ENCODE assay signal across 25 mouse cellular contexts in the genomic region with DNA sequence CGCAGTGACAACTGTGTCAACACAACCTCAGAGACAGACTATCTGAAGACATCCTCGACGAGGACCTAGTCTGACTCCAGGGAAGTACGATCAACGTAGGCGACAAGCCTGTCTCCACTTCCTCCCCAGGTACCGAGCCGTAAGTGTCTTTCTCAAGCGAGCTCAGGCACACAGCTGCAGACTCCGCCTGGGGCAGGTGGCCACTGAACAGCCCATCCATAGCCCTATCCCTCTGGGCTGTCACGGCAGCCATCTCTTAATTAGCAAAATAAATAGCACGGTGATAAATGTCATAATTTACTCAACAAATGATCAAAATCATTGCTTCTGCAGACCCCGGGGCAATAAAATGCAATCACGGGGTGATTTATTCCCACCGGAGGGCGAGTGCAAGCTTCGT.
A peak's percentile ranks its signal among the peaks of the same experiment; 100 is the strongest.
DNase-seq lines count a peak whose midpoint lies in the region; ATAC-seq and TF ChIP-seq lines count a peak whose summit lies in the region.
"Had no signal": no experiment of that assay in that cellular context is flagged by ENCODE, and none has a peak within 500 bp of the region (broad histone marks: within the 10 kb centered on the region; RNA-seq: fewer than 3 reads in every experiment).

No protein-coding gene starts in this region.

- H3K9ac ChIP-seq in forebrain, embryonic 12.5 days, result no peak overlapping the region
- H3K9ac ChIP-seq in forebrain, embryonic 14.5 days (ENCODE audit: low read length), result no peak overlapping the region
- H3K9ac ChIP-seq in hindbrain, embryonic 11.5 days (ENCODE audit: low read depth, low read length), result no peak overlapping the region
- no peak overlapping the region for H3K9ac ChIP-seq in hindbrain, postnatal 0 days (replicated peaks; ENCODE audit: low read length)
- 0 out of 2 replicates have a peak overlapping the region, but pooled peaks have one; percentile 25 for H3K9ac ChIP-seq in midbrain, embryonic 11.5 days (ENCODE audit: low read length)
- H3K9ac ChIP-seq in neural tube, embryonic 14.5 days (replicated peaks; ENCODE audit: low read depth, low read length), result no peak overlapping the region
- H3K9ac ChIP-seq: embryonic facial prominence, embryonic 13.5 days; liver, embryonic 14.5 days; midbrain, embryonic 13.5 days had no signal

- no peak overlapping the region for H3K27ac ChIP-seq in forebrain, embryonic 12.5 days
- no peak overlapping the region for H3K27ac ChIP-seq in forebrain, embryonic 14.5 days (ENCODE audit: low read depth, low read length)
- no peak overlapping the region for H3K27ac ChIP-seq in hindbrain, embryonic 11.5 days (ENCODE audit: low read depth, low read length)
- H3K27ac ChIP-seq in hindbrain, postnatal 0 days, result no peak overlapping the region
- H3K27ac ChIP-seq in midbrain, embryonic 11.5 days (ENCODE audit: low read depth, low read length), result no peak overlapping the region
- H3K27ac ChIP-seq in midbrain, embryonic 10.5 days (replicated peaks), result no peak overlapping the region
- no peak overlapping the region for H3K27ac ChIP-seq in neural tube, embryonic 14.5 days (ENCODE audit: low read depth, low read length)
- H3K27ac ChIP-seq: embryonic facial prominence, embryonic 13.5 days; liver, embryonic 14.5 days; midbrain, embryonic 13.5 days had no signal

- H3K27me3 ChIP-seq in forebrain, embryonic 12.5 days, result peaks cover 55% of the 10 kb centered on the region
- no peaks in the 10 kb centered on the region for H3K27me3 ChIP-seq in forebrain, embryonic 14.5 days (replicated peaks; ENCODE audit: control insufficient read depth, insufficient read depth, low read length)
- peaks cover 8% of the 10 kb centered on the region; the same call in 1 of the 2 replicates for H3K27me3 ChIP-seq in hindbrain, embryonic 11.5 days (ENCODE audit: control insufficient read depth, insufficient read depth, low read length)
- H3K27me3 ChIP-seq in hindbrain, postnatal 0 days (ENCODE audit: insufficient read depth, low read length), result 0 out of 2 replicates have a peak, but pooled peaks cover 3% of the 10 kb centered on the region
- peaks cover 6% of the 10 kb centered on the region for H3K27me3 ChIP-seq in midbrain, embryonic 11.5 days (ENCODE audit: control insufficient read depth, insufficient read depth, low read length)
- H3K27me3 ChIP-seq in midbrain, embryonic 10.5 days (ENCODE audit: low read depth, poor library complexity, severe bottlenecking), result peaks cover 98% of the 10 kb centered on the region
- H3K27me3 ChIP-seq in neural tube, embryonic 14.5 days (ENCODE audit: control insufficient read depth, insufficient read depth, low read length), result no peaks in the 10 kb centered on the region
- H3K27me3 ChIP-seq: CH12.LX; embryonic facial prominence, embryonic 13.5 days had no signal

- TF ChIP-seq CTCF in hindbrain, postnatal 0 days (IDR thresholded peaks at IDR 0.05; ENCODE audit: low read depth), result no peak

- peaks cover 48% of the 10 kb centered on the region for H3K4me1 ChIP-seq in forebrain, embryonic 12.5 days
- H3K4me1 ChIP-seq in forebrain, embryonic 14.5 days (ENCODE audit: control insufficient read depth, insufficient read depth, low read length), result peaks cover 13% of the 10 kb centered on the region; the same call in 1 of the 2 replicates
- H3K4me1 ChIP-seq in hindbrain, embryonic 11.5 days (replicated peaks; ENCODE audit: control insufficient read depth, insufficient read depth, low read length), result 0 out of 2 replicates have a peak, but pooled peaks cover 2% of the 10 kb centered on the region
- no peaks in the 10 kb centered on the region for H3K4me1 ChIP-seq in hindbrain, postnatal 0 days (ENCODE audit: insufficient read depth, low read length)
- peaks cover 2% of the 10 kb centered on the region for H3K4me1 ChIP-seq in midbrain, embryonic 11.5 days (ENCODE audit: control insufficient read depth, insufficient read depth, low read length)
- peaks cover 45% of the 10 kb centered on the region for H3K4me1 ChIP-seq in midbrain, embryonic 10.5 days
- H3K4me1 ChIP-seq in neural tube, embryonic 14.5 days (ENCODE audit: control insufficient read depth, insufficient read depth, low read length), result no peaks in the 10 kb centered on the region; the same call in 1 of the 2 replicates

- peaks cover 4% of the 10 kb centered on the region; the same call in 1 of the 2 replicates for H3K36me3 ChIP-seq in forebrain, embryonic 12.5 days (replicated peaks)
- no peaks in the 10 kb centered on the region for H3K36me3 ChIP-seq in forebrain, embryonic 14.5 days (ENCODE audit: control insufficient read depth, insufficient read depth, low read length)
- H3K36me3 ChIP-seq in hindbrain, embryonic 11.5 days (ENCODE audit: control insufficient read depth, insufficient read depth, low read length), result no peaks in the 10 kb centered on the region
- H3K36me3 ChIP-seq in hindbrain, postnatal 0 days (ENCODE audit: insufficient read depth, low read length), result no peaks in the 10 kb centered on the region
- no peaks in the 10 kb centered on the region for H3K36me3 ChIP-seq in midbrain, embryonic 11.5 days (ENCODE audit: control insufficient read depth, insufficient read depth, low read length)
- H3K36me3 ChIP-seq in midbrain, embryonic 10.5 days, result no peaks in the 10 kb centered on the region
- H3K36me3 ChIP-seq in neural tube, embryonic 14.5 days (ENCODE audit: control insufficient read depth, insufficient read depth, low read length), result no peaks in the 10 kb centered on the region
- H3K36me3 ChIP-seq: embryonic facial prominence, embryonic 13.5 days; midbrain, embryonic 13.5 days had no signal

- H3K4me3 ChIP-seq in forebrain, embryonic 12.5 days (replicated peaks), result no peak overlapping the region
- no peak overlapping the region for H3K4me3 ChIP-seq in forebrain, embryonic 14.5 days (ENCODE audit: low read depth, low read length)
- no peak overlapping the region for H3K4me3 ChIP-seq in hindbrain, embryonic 11.5 days (ENCODE audit: low read depth, low read length)
- H3K4me3 ChIP-seq in hindbrain, postnatal 0 days (ENCODE audit: low read length), result no peak overlapping the region
- H3K4me3 ChIP-seq in midbrain, embryonic 11.5 days (ENCODE audit: low read depth, low read length), result no peak overlapping the region
- no peak overlapping the region for H3K4me3 ChIP-seq in midbrain, embryonic 10.5 days
- no peak overlapping the region for H3K4me3 ChIP-seq in neural tube, embryonic 14.5 days (ENCODE audit: low read depth, low read length)
- H3K4me3 ChIP-seq: embryonic facial prominence, embryonic 13.5 days; midbrain, embryonic 13.5 days had no signal

- 57% methylated on average over 17 of the region's 17 CpGs for WGBS in forebrain, embryonic 12.5 days
- WGBS in forebrain, embryonic 14.5 days, result 65% methylated on average over 17 of the region's 17 CpGs
- 67% methylated on average over 17 of the region's 17 CpGs for WGBS in hindbrain, embryonic 11.5 days
- WGBS in hindbrain, postnatal 0 days, result 53% methylated on average over 17 of the region's 17 CpGs
- 70% methylated on average over 17 of the region's 17 CpGs for WGBS in midbrain, embryonic 11.5 days
- WGBS in midbrain, embryonic 10.5 days, result 76% methylated on average over 17 of the region's 17 CpGs
- WGBS in neural tube, embryonic 14.5 days, result 19% methylated on average over 17 of the region's 17 CpGs

- 0 out of 2 replicates have a peak, but pooled peaks have one; percentile 36 for ATAC-seq in forebrain, embryonic 12.5 days (ENCODE audit: low FRiP score)
- ATAC-seq in forebrain, embryonic 14.5 days, result no peak
- ATAC-seq in hindbrain, embryonic 11.5 days (ENCODE audit: low FRiP score), result peak; percentile 63
- ATAC-seq in hindbrain, postnatal 0 days, result no peak
- peak; percentile 44; the same call in 1 of the 2 replicates for ATAC-seq in midbrain, embryonic 11.5 days (ENCODE audit: low FRiP score)
- peak; percentile 74 for ATAC-seq in neural tube, embryonic 14.5 days (ENCODE audit: low read depth)
- ATAC-seq: activated CD4-positive, CD25-positive, alpha-beta regulatory T cell, adult 4 months; hindbrain, embryonic 16.5 days; midbrain, embryonic 13.5 days had no signal

- no peaks in the 10 kb centered on the region for H3K9me3 ChIP-seq in forebrain, embryonic 12.5 days
- H3K9me3 ChIP-seq in forebrain, embryonic 14.5 days (replicated peaks; ENCODE audit: control insufficient read depth, low read length), result no peaks in the 10 kb centered on the region
- no peaks in the 10 kb centered on the region for H3K9me3 ChIP-seq in hindbrain, embryonic 11.5 days (ENCODE audit: control insufficient read depth, low read length)
- no peaks in the 10 kb centered on the region for H3K9me3 ChIP-seq in hindbrain, postnatal 0 days (ENCODE audit: low read length)
- no peaks in the 10 kb centered on the region for H3K9me3 ChIP-seq in midbrain, embryonic 11.5 days (ENCODE audit: control insufficient read depth, low read length)
- no peaks in the 10 kb centered on the region for H3K9me3 ChIP-seq in midbrain, embryonic 10.5 days (replicated peaks)
- H3K9me3 ChIP-seq in neural tube, embryonic 14.5 days (ENCODE audit: control insufficient read depth, low read length), result no peaks in the 10 kb centered on the region
- H3K9me3 ChIP-seq: embryonic facial prominence, embryonic 13.5 days; midbrain, embryonic 13.5 days had no signal

- H3K4me2 ChIP-seq in forebrain, embryonic 12.5 days, result no peak overlapping the region
- H3K4me2 ChIP-seq in forebrain, embryonic 14.5 days (ENCODE audit: low read length), result no peak overlapping the region
- H3K4me2 ChIP-seq in hindbrain, embryonic 11.5 days (replicated peaks; ENCODE audit: low read depth, low read length), result no peak overlapping the region
- H3K4me2 ChIP-seq in hindbrain, postnatal 0 days (ENCODE audit: low read depth, low read length), result no peak overlapping the region
- H3K4me2 ChIP-seq in midbrain, embryonic 11.5 days, result no peak overlapping the region
- no peak overlapping the region for H3K4me2 ChIP-seq in neural tube, embryonic 14.5 days (ENCODE audit: low read depth, low read length)
- H3K4me2 ChIP-seq: embryonic facial prominence, embryonic 13.5 days; midbrain, embryonic 13.5 days had no signal

- no peak for DNase-seq in forebrain, embryonic 14.5 days (ENCODE audit: low spot score)
- DNase-seq in hindbrain, embryonic 11.5 days (ENCODE audit: low spot score), result no peak
- DNase-seq in hindbrain, postnatal 0 days (ENCODE audit: low spot score), result no peak
- DNase-seq in midbrain, embryonic 11.5 days (ENCODE audit: low spot score, missing footprints), result no peak
- no peak for DNase-seq in midbrain, embryonic 10.5 days (ENCODE audit: low spot score)
- DNase-seq: adrenal gland, adult 2 months; adrenal gland, postnatal 36 days; cerebellum, adult 18-20 months; cerebellum, postnatal 10 days; gastrocnemius, postnatal 10 days; kidney, adult 11 months; kidney, postnatal 14 days; layer of hippocampus, adult 9-11 months; liver; lung, adult 2 months; right cerebral cortex, postnatal 25 days; thymus, postnatal 14 days had no signal

Comparison
In these comparisons a context has a peak if more than half of its experiments do, and no peak if none do; other contexts are left out.
1. ATAC-seq: peak in forebrain, embryonic 12.5 days (single experiment), hindbrain, embryonic 11.5 days (single experiment), midbrain, embryonic 11.5 days (single experiment) and neural tube, embryonic 14.5 days (single experiment); none in forebrain, embryonic 14.5 days (single experiment) and hindbrain, postnatal 0 days (single experiment).